8 mouse cellular contexts compared by ENCODE assay signal in genomic region chr2:28205870-28206421, GRCm38 (mm10). TPM values are rescaled to one million over a fixed set of nuclear protein-coding genes. Genes with fewer than 3 reads are reported as not detected.
DNase-seq lines count a peak whose midpoint lies in the region; ATAC-seq and TF ChIP-seq lines count a peak whose summit lies in the region.

No protein-coding gene starts in this region.

- no peaks in the 10 kb centered on the region for H3K9me3 ChIP-seq in E14TG2a.4 (ENCODE audit: low read length)
- H3K9me3 ChIP-seq in embryonic facial prominence, embryonic 11.5 days (replicated peaks; ENCODE audit: control insufficient read depth, low read length) = no peaks in the 10 kb centered on the region
- no peaks in the 10 kb centered on the region for H3K9me3 ChIP-seq in liver, embryonic 15.5 days (replicated peaks)
- H3K9me3 ChIP-seq in stomach, embryonic 14.5 days (ENCODE audit: control insufficient read depth, low read depth, low read length) = no peaks in the 10 kb centered on the region

- 0 out of 2 replicates have a peak, but pooled peaks have one; percentile 22 for ATAC-seq in embryonic facial prominence, embryonic 11.5 days (replicated peaks; ENCODE audit: insufficient number of reproducible peaks, low FRiP score, low TSS enrichment, low read depth)
- no peak for ATAC-seq in liver, embryonic 15.5 days (ENCODE audit: insufficient read depth)
- peak; percentile 33; the same call in 1 of the 2 replicates for ATAC-seq in stomach, embryonic 14.5 days (ENCODE audit: insufficient number of reproducible peaks, insufficient read depth, low FRiP score, low read depth)
- no peak for ATAC-seq in inflammation-experienced regulatory T-cells, adult 6 months

- WGBS in embryonic facial prominence, embryonic 11.5 days = 0% methylated on average over 17 of the region's 51 CpGs
- WGBS in liver, embryonic 15.5 days (ENCODE audit: insufficient replicate concordance) = 2% methylated on average over 33 of the region's 51 CpGs
- WGBS in stomach, embryonic 14.5 days = 1% methylated on average over 40 of the region's 51 CpGs

- H3K27ac ChIP-seq in embryonic facial prominence, embryonic 11.5 days (replicated peaks; ENCODE audit: low read depth, low read length) = no peak overlapping the region
- H3K27ac ChIP-seq in liver, embryonic 15.5 days (replicated peaks) = no peak overlapping the region
- no peak overlapping the region for H3K27ac ChIP-seq in stomach, embryonic 14.5 days (ENCODE audit: low read length)

- H3K4me3 ChIP-seq in E14TG2a.4 (replicated peaks; ENCODE audit: low read length) = peak overlapping the region; percentile 82
- H3K4me3 ChIP-seq in embryonic facial prominence, embryonic 11.5 days (ENCODE audit: low read depth, low read length) = peak overlapping the region; percentile 52
- peak overlapping the region; percentile 51 for H3K4me3 ChIP-seq in liver, embryonic 15.5 days (replicated peaks)
- peak overlapping the region; percentile 55 for H3K4me3 ChIP-seq in stomach, embryonic 14.5 days (ENCODE audit: low read depth, low read length)

- TF ChIP-seq CTCF in E14TG2a.4 (conservative IDR thresholded peaks at IDR 0.05; ENCODE audit: low read length) = no peak

- peak; percentile 51 for DNase-seq in 3134 (ENCODE audit: extremely low read depth, insufficient read length, low spot score)
- peak; percentile 41 for DNase-seq in embryonic facial prominence, embryonic 11.5 days (ENCODE audit: low spot score)
- DNase-seq in heart, postnatal 4 days = peak; percentile 29
- no peak for DNase-seq in ovary, postnatal 14 days (ENCODE audit: low spot score)

- H3K4me2 ChIP-seq in embryonic facial prominence, embryonic 11.5 days (ENCODE audit: low read depth, low read length) = peak overlapping the region; percentile 99
- peak overlapping the region; percentile 70 for H3K4me2 ChIP-seq in liver, embryonic 15.5 days
- peak overlapping the region; percentile 99 for H3K4me2 ChIP-seq in stomach, embryonic 14.5 days (replicated peaks; ENCODE audit: low read depth, low read length)

- peaks cover 52% of the 10 kb centered on the region for H3K4me1 ChIP-seq in E14TG2a.4 (replicated peaks; ENCODE audit: low read depth, low read length)
- no peaks in the 10 kb centered on the region for H3K4me1 ChIP-seq in embryonic facial prominence, embryonic 11.5 days (ENCODE audit: control insufficient read depth, insufficient read depth, low read length)
- H3K4me1 ChIP-seq in liver, embryonic 15.5 days (replicated peaks) = peaks cover 14% of the 10 kb centered on the region
- peaks cover 11% of the 10 kb centered on the region; the same call in 1 of the 2 replicates for H3K4me1 ChIP-seq in stomach, embryonic 14.5 days (ENCODE audit: control insufficient read depth, insufficient read depth, low read length)

- no peaks in the 10 kb centered on the region for H3K36me3 ChIP-seq in E14TG2a.4 (ENCODE audit: insufficient read depth, low read length)
- no peaks in the 10 kb centered on the region for H3K36me3 ChIP-seq in embryonic facial prominence, embryonic 11.5 days (replicated peaks; ENCODE audit: control insufficient read depth, insufficient read depth, low read depth, low read length)
- H3K36me3 ChIP-seq in liver, embryonic 15.5 days (replicated peaks) = no peaks in the 10 kb centered on the region
- no peaks in the 10 kb centered on the region for H3K36me3 ChIP-seq in stomach, embryonic 14.5 days (ENCODE audit: control insufficient read depth, insufficient read depth, low read length)

- H3K27me3 ChIP-seq in E14TG2a.4 (ENCODE audit: insufficient read depth, low read length) = peaks cover 53% of the 10 kb centered on the region
- peaks cover 4% of the 10 kb centered on the region; the same call in 1 of the 2 replicates for H3K27me3 ChIP-seq in embryonic facial prominence, embryonic 11.5 days (ENCODE audit: control insufficient read depth, insufficient read depth, low read length)
- H3K27me3 ChIP-seq in liver, embryonic 15.5 days = peaks cover 92% of the 10 kb centered on the region
- 0 out of 2 replicates have a peak, but pooled peaks cover 2% of the 10 kb centered on the region for H3K27me3 ChIP-seq in stomach, embryonic 14.5 days (ENCODE audit: control insufficient read depth, insufficient read depth, low read length)

- H3K9ac ChIP-seq in embryonic facial prominence, embryonic 11.5 days (replicated peaks; ENCODE audit: low read length) = peak overlapping the region; percentile 72
- H3K9ac ChIP-seq in liver, embryonic 15.5 days = no peak overlapping the region
- peak overlapping the region; percentile 55 for H3K9ac ChIP-seq in stomach, embryonic 14.5 days (replicated peaks; ENCODE audit: low read depth, low read length)

RNA-seq across cellular contexts. Expression of gene Olfm1, which starts 13.2 kb away (rescaled TPM):
- polyA plus RNA-seq in embryonic facial prominence, embryonic 11.5 days (2014; fragmentation: Nextera tagmentation; extraction: Ambion mirVana) = 32.5 and 38.6 TPM in 2 replicates
- 10 to 100 TPM; 10.1 to 12.5 TPM for total RNA-seq in heart, postnatal 4 days (2021)
- 1.4 and 1.8 TPM in 2 replicates for polyA plus RNA-seq in liver, embryonic 15.5 days (2015; fragmentation: Nextera tagmentation; extraction: Ambion mirVana)
- 18.8 and 21.4 TPM in 2 replicates for polyA plus RNA-seq in stomach, embryonic 14.5 days (2014; fragmentation: Nextera tagmentation; extraction: Ambion mirVana)
- under 1 TPM in 1 of 3 experiments, not detected in 2; 0.12 TPM for polyA plus RNA-seq in inflammation-experienced regulatory T-cells, adult 6 months (2017; shearing (Covaris generic))

Comparison
In these comparisons a context has a peak if more than half of its experiments do, and no peak if none do; other contexts are left out.
1. ATAC-seq: peak in embryonic facial prominence, embryonic 11.5 days (single experiment) and stomach, embryonic 14.5 days (single experiment); none in liver, embryonic 15.5 days (single experiment) and inflammation-experienced regulatory T-cells, adult 6 months (single experiment).
2. Peak in every context shown above with its lines, with median percentiles within 50 percentile points of each other: H3K4me3 ChIP-seq and H3K4me2 ChIP-seq.